Mouse (Mus musculus) ES-CJ7 (cell line): ENCODE measurements at regions not wholly inside any gene's neighbourhood (a gene's known extent, or its start where the extent isn't known, plus 50 kb on each side); places are given as distances from the start of the nearest gene placed in this dataset.

Experiments used
- DNase-seq: peaks from one replicate; pipeline ENCODE4 v3.0.0; 2011; ENCODE audit warnings: low read depth, low spot score

GRCm38 (mm10) chr1:71837764-71838163 lies 184.8 kb upstream of the Fn1 start:
- DNase-seq, result no peak

- DNase-seq, result no peak
These were observed 184.1 kb upstream of the Fn1 start for GRCm38 (mm10) chr1:71837039-71837648.

- DNase-seq, result no peak
These were observed 177.4 kb upstream of the Fn1 start for GRCm38 (mm10) chr1:71830379-71830778.

GRCm38 (mm10) chr1:71824410-71824809 lies 171.4 kb upstream of the Fn1 start:
- DNase-seq, result no peak

DNA sequence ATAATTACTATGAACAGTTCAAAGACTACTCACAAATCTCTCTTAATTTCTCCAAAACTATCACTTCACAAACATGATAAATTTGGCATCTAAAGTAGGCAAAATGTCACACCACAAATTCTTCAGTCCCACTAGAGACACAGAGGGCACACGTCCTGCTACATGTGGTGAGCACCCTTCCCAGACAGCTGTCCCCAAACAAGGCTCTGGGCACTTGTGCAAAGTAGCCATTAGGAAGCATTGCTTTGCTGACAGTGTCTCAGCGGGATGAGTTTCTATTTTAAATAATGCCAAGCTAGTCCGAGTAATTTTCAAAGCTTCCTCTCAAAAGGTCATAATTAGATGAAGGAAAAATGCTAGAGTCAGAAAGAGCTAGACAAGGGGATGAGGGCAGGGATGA lies 169.1 kb upstream of the Fn1 start:
- no peak for DNase-seq

GRCm38 (mm10) chr1:71821099-71821498 lies 168.1 kb upstream of the Fn1 start:
- no peak for DNase-seq

GRCm38 (mm10) chr1:71816306-71816705 lies 163.3 kb upstream of the Fn1 start:
- no peak for DNase-seq

DNA sequence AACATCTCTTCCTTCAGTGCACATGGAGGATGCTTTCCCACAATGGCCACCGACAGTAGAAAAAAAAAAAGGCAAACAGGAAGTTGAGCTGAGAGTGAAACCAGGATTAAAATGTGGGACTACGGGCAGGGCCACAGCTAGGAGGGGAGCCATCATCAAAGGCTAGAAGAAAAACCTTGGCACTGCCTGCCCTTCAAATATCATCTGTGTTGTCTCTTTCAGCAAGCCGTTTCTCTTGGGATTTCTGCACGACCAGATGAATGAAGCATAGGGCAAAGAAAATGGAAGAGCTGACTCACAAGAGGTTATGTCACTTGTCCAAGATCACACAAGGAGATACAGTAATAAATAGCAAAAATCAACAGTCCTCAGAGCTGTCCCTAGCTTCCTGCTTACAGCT lies 161.1 kb upstream of the Fn1 start:
- no peak for DNase-seq

- DNase-seq, result peak; percentile 60
These were observed 159.2 kb upstream of the Fn1 start for GRCm38 (mm10) chr1:71812171-71812695.

GRCm38 (mm10) chr1:71811196-71811788 lies 158.3 kb upstream of the Fn1 start:
- no peak for DNase-seq

- no peak for DNase-seq
These were observed 155.0 kb upstream of the Fn1 start for GRCm38 (mm10) chr1:71808005-71808404.

DNA sequence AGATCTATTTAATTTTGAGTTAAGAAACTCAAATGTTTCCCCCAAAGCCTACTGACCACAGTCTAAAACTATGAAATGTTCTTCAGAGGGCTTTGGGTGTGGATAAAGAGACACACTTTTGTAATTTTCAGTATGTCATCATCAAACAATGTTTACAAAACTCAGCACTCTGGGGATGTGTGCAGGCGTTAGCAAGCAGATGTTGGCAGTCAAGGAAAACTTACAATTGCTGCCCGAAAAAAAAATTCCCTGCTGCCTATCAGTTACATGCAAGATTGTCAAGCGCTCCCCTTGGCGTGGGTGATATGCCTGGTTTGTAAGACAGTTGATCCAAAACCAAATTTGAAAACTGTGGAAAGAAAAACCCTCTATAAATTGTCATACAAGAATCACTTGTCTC lies 154.6 kb upstream of the Fn1 start:
- no peak for DNase-seq

- no peak for DNase-seq
These were observed 148.5 kb upstream of the Fn1 start for GRCm38 (mm10) chr1:71801283-71802066.

- DNase-seq, result no peak
These were observed 147.6 kb upstream of the Fn1 start for GRCm38 (mm10) chr1:71800581-71800980.

- DNase-seq, result no peak
These were observed 145.6 kb upstream of the Fn1 start for GRCm38 (mm10) chr1:71798636-71799035.

DNA sequence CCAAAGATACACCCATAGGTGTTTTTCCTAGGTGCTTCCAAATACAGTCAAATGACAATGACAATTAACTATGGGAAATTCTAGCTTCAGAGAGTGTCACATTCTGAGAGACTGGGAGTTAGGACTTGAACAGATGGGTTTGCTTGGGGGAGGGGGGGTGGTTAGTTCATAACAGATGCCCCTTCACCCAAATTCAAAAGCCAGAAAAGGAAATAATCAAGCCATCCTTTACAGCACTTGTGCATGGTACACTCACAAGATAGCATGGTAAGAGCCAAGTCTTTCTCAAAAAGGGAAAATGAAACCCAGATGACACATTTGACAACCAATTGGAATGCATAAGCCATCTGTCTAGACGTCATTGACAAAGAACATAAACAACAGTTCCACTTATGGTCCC lies 135.4 kb upstream of the Fn1 start:
- DNase-seq, result no peak

DNA sequence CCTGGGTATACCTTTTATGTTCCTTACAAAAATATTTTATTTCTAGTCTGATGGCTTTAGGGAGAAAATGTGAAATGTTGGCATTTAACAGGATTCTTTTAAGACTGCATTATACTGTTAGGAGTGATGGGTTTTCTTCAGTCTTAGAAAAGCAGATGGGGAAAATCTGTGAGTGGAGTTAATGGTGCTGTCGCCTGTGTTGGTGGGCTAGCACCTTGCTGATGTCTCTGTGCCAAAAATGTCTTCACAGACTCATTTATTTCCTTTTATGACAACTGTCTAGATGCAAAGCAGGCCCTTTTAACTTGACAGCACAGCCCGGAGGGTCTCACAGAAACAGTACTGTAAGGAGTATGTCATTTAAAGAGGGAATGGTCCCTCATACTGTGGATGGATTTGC lies 131.9 kb upstream of the Fn1 start:
- no peak for DNase-seq

- DNase-seq, result peak; percentile 56
These were observed 125.3 kb upstream of the Fn1 start for GRCm38 (mm10) chr1:71778292-71778691.

DNA sequence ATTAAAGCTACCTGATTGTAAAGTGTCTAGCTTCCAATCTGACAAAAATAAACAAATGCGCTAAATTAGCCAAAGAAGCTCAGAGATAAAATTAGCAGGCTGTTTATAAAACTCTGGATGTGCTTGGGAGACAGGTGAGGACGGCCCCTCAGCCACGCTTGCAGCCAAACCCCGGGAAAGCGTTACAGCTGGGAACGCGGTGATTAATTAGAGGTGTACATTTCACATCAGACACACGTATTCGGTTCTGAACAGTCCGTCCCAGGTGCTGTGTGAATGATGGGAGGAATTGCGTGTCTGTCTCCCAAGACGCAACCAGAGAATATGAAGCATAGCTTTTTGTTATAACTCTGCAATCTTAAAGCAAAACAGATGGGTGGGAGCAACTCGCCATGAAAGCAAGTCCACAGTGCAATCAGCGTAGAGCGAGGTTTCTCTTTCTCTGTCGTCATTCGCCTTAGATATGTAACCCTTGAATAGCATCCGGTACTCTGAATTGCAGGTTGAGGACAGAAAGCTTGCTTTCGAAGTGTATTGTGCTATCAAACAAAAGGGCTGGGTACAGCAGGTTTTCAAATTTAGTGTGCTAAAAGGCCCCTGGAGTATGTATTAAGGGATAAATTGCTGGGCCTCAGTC lies 123.0 kb upstream of the Fn1 start:
- DNase-seq, result no peak

- DNase-seq, result no peak
These were observed 119.5 kb upstream of the Fn1 start for GRCm38 (mm10) chr1:71772526-71772925.

DNA sequence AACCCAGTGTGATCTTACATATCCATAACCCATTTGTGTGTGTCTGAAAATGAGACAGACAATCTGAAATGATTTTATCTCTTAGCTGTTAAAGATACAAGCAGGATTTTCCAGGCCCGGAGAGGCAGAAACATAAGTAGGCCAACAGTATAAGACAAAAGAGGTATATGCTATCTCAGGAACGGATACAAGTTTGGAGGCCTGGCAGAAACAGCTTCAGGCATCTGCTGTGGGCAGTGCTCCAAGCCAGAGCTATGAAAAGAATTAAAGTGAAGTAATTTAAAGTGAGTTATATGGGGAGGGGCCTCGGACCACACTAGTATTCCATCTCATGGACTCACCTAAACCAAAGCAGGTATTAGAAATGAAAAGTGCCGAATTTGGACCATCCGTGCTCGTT lies 118.8 kb upstream of the Fn1 start:
- DNase-seq, result no peak

GRCm38 (mm10) chr1:71769595-71769994 lies 116.6 kb upstream of the Fn1 start:
- no peak for DNase-seq
